Mouse (Mus musculus): Measurements from ENCODE around the gene Gm44503. TPM values are rescaled to one million over a fixed set of nuclear protein-coding genes. Genes with fewer than 3 reads are reported as not detected.

Gene Gm44503
- polyA plus RNA-seq, 1 experiment: not detected

DNA sequence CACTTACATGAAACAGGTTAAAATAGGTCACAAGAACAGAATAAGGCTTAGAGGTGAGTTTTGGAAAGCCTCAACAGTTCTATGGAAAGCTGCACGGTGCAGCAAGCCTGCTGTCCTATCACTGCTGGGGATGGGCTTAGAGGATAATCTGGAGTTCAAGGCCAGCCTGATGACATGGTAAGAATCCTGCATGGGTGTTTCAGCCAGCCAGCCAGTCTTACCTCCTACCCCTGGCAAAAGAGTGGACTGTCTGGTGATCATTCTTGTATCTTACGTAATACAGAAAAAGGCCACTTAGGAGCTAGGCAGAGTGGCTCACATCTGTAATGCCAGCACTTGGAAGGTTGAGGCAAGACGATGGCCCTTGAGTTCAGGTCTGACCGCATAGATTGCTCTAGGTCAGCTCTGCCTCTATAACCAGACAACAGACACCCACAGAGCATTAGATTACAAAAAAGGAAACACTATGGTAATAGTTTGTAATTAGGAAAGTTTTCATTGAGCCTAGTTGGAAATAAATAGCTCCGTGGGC lies 62.0 kb downstream of the Gm44503 start:
- Histone ChIP-seq H3K4me1 (ENCODE audit: control insufficient read depth, insufficient read depth, insufficient read length, low read length) (no peaks in the 10 kb centered on the region), H3K36me3 (ENCODE audit: control insufficient read depth, insufficient read depth, low read length) (peaks cover 43% of the 10 kb centered on the region), H3K27me3 (ENCODE audit: control insufficient read depth, insufficient read depth, low read length) (no peaks in the 10 kb centered on the region), H3K27ac (ENCODE audit: insufficient read depth, low read depth, low read length) (no peak overlapping the region), H3K4me3 (ENCODE audit: low read depth, low read length) (no peak overlapping the region)
- TF ChIP-seq CTCF (IDR thresholded peaks at IDR 0.05; ENCODE audit: extremely low read depth, insufficient read length, insufficient replicate concordance, low read depth, low read length) (no peak), POLR2A (IDR thresholded peaks at IDR 0.05; ENCODE audit: low read depth, low read length) (no peak)
- WGBS: 89% methylated on average over 5 of the region's 5 CpGs

- Histone ChIP-seq H3K4me3 (ENCODE audit: low read depth, low read length) (no peak overlapping the region), H3K27ac (ENCODE audit: insufficient read depth, low read depth, low read length) (no peak overlapping the region), H3K36me3 (ENCODE audit: control insufficient read depth, insufficient read depth, low read length) (peaks cover 21% of the 10 kb centered on the region), H3K4me1 (ENCODE audit: control insufficient read depth, insufficient read depth, insufficient read length, low read length) (no peaks in the 10 kb centered on the region), H3K27me3 (ENCODE audit: control insufficient read depth, insufficient read depth, low read length) (no peaks in the 10 kb centered on the region)
- WGBS: 65% methylated on average over 17 of the region's 17 CpGs
- no peak for TF ChIP-seq CTCF (IDR thresholded peaks at IDR 0.05; ENCODE audit: extremely low read depth, insufficient read length, insufficient replicate concordance, low read depth, low read length)
- TF ChIP-seq POLR2A (IDR thresholded peaks at IDR 0.05; ENCODE audit: low read depth, low read length): no peak
Measured at GRCm38 (mm10) chr9:73025818-73026636, 67.4 kb downstream of the Gm44503 start.

- 86% methylated on average over 1 of the region's 1 CpGs for WGBS
- Histone ChIP-seq H3K27me3 (ENCODE audit: control insufficient read depth, insufficient read depth, low read length) (no peaks in the 10 kb centered on the region), H3K4me3 (ENCODE audit: low read depth, low read length) (no peak overlapping the region), H3K4me1 (ENCODE audit: control insufficient read depth, insufficient read depth, insufficient read length, low read length) (no peaks in the 10 kb centered on the region), H3K27ac (ENCODE audit: insufficient read depth, low read depth, low read length) (no peak overlapping the region), H3K36me3 (ENCODE audit: control insufficient read depth, insufficient read depth, low read length) (peaks cover 18% of the 10 kb centered on the region)
- TF ChIP-seq POLR2A (IDR thresholded peaks at IDR 0.05; ENCODE audit: low read depth, low read length) (no peak), CTCF (IDR thresholded peaks at IDR 0.05; ENCODE audit: extremely low read depth, insufficient read length, insufficient replicate concordance, low read depth, low read length) (no peak)
Measured at GRCm38 (mm10) chr9:73030443-73030842, 71.8 kb downstream of the Gm44503 start.

DNA sequence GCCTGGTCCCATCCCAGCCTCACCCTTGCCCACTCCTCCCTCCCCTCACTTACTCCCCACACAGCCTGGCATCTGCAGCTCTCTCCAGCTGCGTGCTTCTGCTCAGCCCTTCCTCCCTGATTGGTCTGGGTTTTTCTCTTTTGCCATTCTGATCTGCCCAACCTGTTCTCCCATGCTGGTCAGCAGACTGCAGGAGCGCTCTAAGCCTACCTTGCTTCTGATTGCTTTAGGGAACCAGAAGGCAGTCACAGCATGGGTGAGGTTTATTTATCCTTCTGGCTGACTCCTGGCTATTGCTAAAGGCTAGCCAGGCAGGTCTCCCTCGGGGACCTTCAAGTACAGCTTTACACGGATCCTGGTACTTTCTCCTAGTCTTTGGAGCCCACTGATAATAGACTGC lies 72.8 kb downstream of the Gm44503 start:
- Histone ChIP-seq H3K27me3 (ENCODE audit: control insufficient read depth, insufficient read depth, low read length) (no peaks in the 10 kb centered on the region), H3K36me3 (ENCODE audit: control insufficient read depth, insufficient read depth, low read length) (peaks cover 17% of the 10 kb centered on the region), H3K27ac (ENCODE audit: insufficient read depth, low read depth, low read length) (no peak overlapping the region), H3K4me1 (ENCODE audit: control insufficient read depth, insufficient read depth, insufficient read length, low read length) (no peaks in the 10 kb centered on the region), H3K4me3 (ENCODE audit: low read depth, low read length) (no peak overlapping the region)
- 76% methylated on average over 4 of the region's 4 CpGs for WGBS
- TF ChIP-seq CTCF (IDR thresholded peaks at IDR 0.05; ENCODE audit: extremely low read depth, insufficient read length, insufficient replicate concordance, low read depth, low read length) (no peak), POLR2A (IDR thresholded peaks at IDR 0.05; ENCODE audit: low read depth, low read length) (no peak)

DNA sequence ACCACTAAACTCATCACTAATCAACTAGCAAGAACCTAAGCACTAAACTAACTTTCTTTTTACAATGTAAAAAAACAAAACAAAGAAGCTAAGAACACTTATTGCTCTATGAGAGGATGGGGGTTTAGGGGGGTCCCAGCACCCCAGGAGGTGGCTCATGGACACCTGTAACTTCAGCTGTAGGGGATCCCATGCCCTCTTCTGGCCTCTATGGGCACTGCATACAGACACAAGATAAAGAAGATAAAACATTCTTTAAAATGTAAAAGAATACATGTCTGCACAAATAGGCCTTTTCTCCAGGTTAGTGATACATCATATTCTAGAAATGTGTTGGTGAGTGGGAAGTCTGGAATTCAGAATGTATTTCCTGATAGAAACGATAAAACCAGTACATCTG lies 74.8 kb downstream of the Gm44503 start:
- no peak for TF ChIP-seq POLR2A (IDR thresholded peaks at IDR 0.05; ENCODE audit: low read depth, low read length)
- TF ChIP-seq CTCF (IDR thresholded peaks at IDR 0.05; ENCODE audit: extremely low read depth, insufficient read length, insufficient replicate concordance, low read depth, low read length): peak; percentile 25; the same call in 1 of the 2 replicates

GRCm38 (mm10) chr9:73039222-73039945 lies 80.7 kb downstream of the Gm44503 start:
- Histone ChIP-seq H3K36me3 (ENCODE audit: control insufficient read depth, insufficient read depth, low read length) (peaks cover under 1% of the 10 kb centered on the region; the same call in 1 of the 2 replicates), H3K27ac (ENCODE audit: insufficient read depth, low read depth, low read length) (peak overlapping the region; percentile 22; the same call in 1 of the 2 replicates), H3K27me3 (ENCODE audit: control insufficient read depth, insufficient read depth, low read length) (no peaks in the 10 kb centered on the region), H3K4me3 (ENCODE audit: low read depth, low read length) (peak overlapping the region; percentile 88), H3K4me1 (ENCODE audit: control insufficient read depth, insufficient read depth, insufficient read length, low read length) (peaks cover 5% of the 10 kb centered on the region; the same call in 1 of the 2 replicates)
- WGBS: under 1% methylated on average over 49 of the region's 49 CpGs
- TF ChIP-seq CTCF (IDR thresholded peaks at IDR 0.05; ENCODE audit: extremely low read depth, insufficient read length, insufficient replicate concordance, low read depth, low read length) (no peak), POLR2A (IDR thresholded peaks at IDR 0.05; ENCODE audit: low read depth, low read length) (peak; percentile 70)

More for the DNA sequence above, 74.8 kb downstream of the Gm44503 start:
- no peaks in the 10 kb centered on the region for H3K4me1 ChIP-seq (ENCODE audit: control insufficient read depth, insufficient read depth, insufficient read length, low read length)
- H3K27ac ChIP-seq (ENCODE audit: insufficient read depth, low read depth, low read length): no peak overlapping the region
- no peaks in the 10 kb centered on the region for H3K27me3 ChIP-seq (ENCODE audit: control insufficient read depth, insufficient read depth, low read length)
- WGBS: 92% methylated on average over 1 of the region's 1 CpGs
- no peak overlapping the region for H3K4me3 ChIP-seq (ENCODE audit: low read depth, low read length)
- peaks cover 17% of the 10 kb centered on the region for H3K36me3 ChIP-seq (ENCODE audit: control insufficient read depth, insufficient read depth, low read length)

Measured in small intestine, adult 2 months (tissue).